Comparison of ENCODE assay signal across 23 mouse cellular contexts in the genomic region with DNA sequence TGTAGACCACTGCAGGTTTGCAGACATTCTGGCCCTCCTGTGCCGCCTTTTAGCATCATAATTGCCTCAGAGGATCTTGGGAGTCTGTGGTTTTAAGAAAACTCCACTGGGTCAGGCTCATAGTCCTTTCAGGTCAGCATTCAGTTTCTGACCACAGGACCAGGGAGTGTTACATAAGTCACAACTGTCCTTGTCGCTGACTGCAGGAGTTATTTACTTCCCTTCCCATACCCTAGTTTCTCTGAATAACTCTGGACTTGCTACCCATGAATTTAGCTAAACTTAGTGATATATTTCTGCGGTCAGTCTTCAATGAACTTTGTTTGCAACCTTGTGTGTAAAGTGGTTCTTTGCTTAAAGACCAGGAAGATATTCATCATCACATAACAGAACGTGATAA.
A peak's percentile ranks its signal among the peaks of the same experiment; 100 is the strongest.
DNase-seq lines count a peak whose midpoint lies in the region; ATAC-seq and TF ChIP-seq lines count a peak whose summit lies in the region.
"Had no signal": no experiment of that assay in that cellular context is flagged by ENCODE, and none has a peak within 500 bp of the region (broad histone marks: within the 10 kb centered on the region; RNA-seq: fewer than 3 reads in every experiment).

No protein-coding gene starts in this region.

- no peaks in the 10 kb centered on the region for H3K9me3 ChIP-seq in forebrain, embryonic 13.5 days (replicated peaks)
- H3K9me3 ChIP-seq in forebrain, embryonic 11.5 days (ENCODE audit: control insufficient read depth, low read length), result no peaks in the 10 kb centered on the region
- no peaks in the 10 kb centered on the region for H3K9me3 ChIP-seq in kidney, embryonic 14.5 days (ENCODE audit: control insufficient read depth, low read length)
- H3K9me3 ChIP-seq: embryonic facial prominence, embryonic 10.5 days; heart, embryonic 12.5 days; liver, embryonic 15.5 days; lung, embryonic 15.5 days; midbrain, embryonic 10.5 days had no signal

- H3K36me3 ChIP-seq in forebrain, embryonic 13.5 days (ENCODE audit: poor library complexity, severe bottlenecking), result 0 out of 2 replicates have a peak, but pooled peaks cover 6% of the 10 kb centered on the region
- H3K36me3 ChIP-seq in forebrain, embryonic 11.5 days (ENCODE audit: control insufficient read depth, insufficient read depth, low read length), result no peaks in the 10 kb centered on the region
- H3K36me3 ChIP-seq in kidney, embryonic 14.5 days (ENCODE audit: control insufficient read depth, insufficient read depth, low read length), result no peaks in the 10 kb centered on the region
- H3K36me3 ChIP-seq in liver, adult 2 months (ENCODE audit: control insufficient read depth, insufficient read depth, low read length), result no peaks in the 10 kb centered on the region; the same call in 1 of the 2 replicates
- H3K36me3 ChIP-seq: embryonic facial prominence, embryonic 10.5 days; heart, embryonic 12.5 days; liver, embryonic 15.5 days; lung, embryonic 15.5 days; midbrain, embryonic 10.5 days had no signal

- no peak overlapping the region for H3K9ac ChIP-seq in forebrain, embryonic 13.5 days
- H3K9ac ChIP-seq in forebrain, embryonic 11.5 days (ENCODE audit: low read length), result no peak overlapping the region
- H3K9ac ChIP-seq in kidney, embryonic 14.5 days (ENCODE audit: low read depth, low read length), result no peak overlapping the region
- no peak overlapping the region for H3K9ac ChIP-seq in liver, adult 2 months (ENCODE audit: low read depth, low read length)
- H3K9ac ChIP-seq: forebrain, postnatal 0 days; heart, embryonic 12.5 days; liver, embryonic 15.5 days; lung, embryonic 15.5 days had no signal

- ATAC-seq in forebrain, embryonic 13.5 days, result no peak
- no peak for ATAC-seq in forebrain, embryonic 11.5 days (replicated peaks; ENCODE audit: low FRiP score)
- ATAC-seq in kidney, embryonic 14.5 days (ENCODE audit: low FRiP score, low TSS enrichment), result no peak
- ATAC-seq: forebrain, postnatal 0 days; hindbrain, postnatal 0 days; intestine, embryonic 16.5 days; midbrain, embryonic 16.5 days had no signal

- no peaks in the 10 kb centered on the region for H3K27me3 ChIP-seq in forebrain, embryonic 13.5 days
- H3K27me3 ChIP-seq in forebrain, embryonic 11.5 days (ENCODE audit: control insufficient read depth, insufficient read depth, low read length), result no peaks in the 10 kb centered on the region
- H3K27me3 ChIP-seq in kidney, embryonic 14.5 days (ENCODE audit: control insufficient read depth, insufficient read depth, low read length), result no peaks in the 10 kb centered on the region
- no peaks in the 10 kb centered on the region for H3K27me3 ChIP-seq in liver, adult 2 months (ENCODE audit: control insufficient read depth, insufficient read depth, low read length)
- H3K27me3 ChIP-seq: heart, embryonic 12.5 days; liver, embryonic 15.5 days; lung, embryonic 15.5 days had no signal

- peaks cover 7% of the 10 kb centered on the region; the same call in 1 of the 2 replicates for H3K79me2 ChIP-seq in liver, adult 2 months (ENCODE audit: control insufficient read depth, insufficient read depth, low read length)

- peak overlapping the region; percentile 6; the same call in 1 of the 2 replicates for H3K27ac ChIP-seq in forebrain, embryonic 13.5 days
- H3K27ac ChIP-seq in forebrain, embryonic 11.5 days (ENCODE audit: low read depth, low read length), result no peak overlapping the region
- no peak overlapping the region for H3K27ac ChIP-seq in kidney, embryonic 14.5 days (ENCODE audit: low read depth, low read length)
- H3K27ac ChIP-seq in liver, adult 2 months (replicated peaks; ENCODE audit: insufficient read depth, low read depth, low read length), result peak overlapping the region; percentile 4
- H3K27ac ChIP-seq: embryonic facial prominence, embryonic 10.5 days; hindbrain, postnatal 0 days; liver, embryonic 15.5 days; lung, embryonic 15.5 days; midbrain, embryonic 10.5 days had no signal

- 98% methylated on average over 4 of the region's 4 CpGs for WGBS in forebrain, embryonic 13.5 days
- 94% methylated on average over 4 of the region's 4 CpGs for WGBS in forebrain, embryonic 11.5 days
- WGBS in kidney, embryonic 14.5 days, result 73% methylated on average over 4 of the region's 4 CpGs
- 64% methylated on average over 4 of the region's 4 CpGs for WGBS in liver, adult 2 months

- H3K4me1 ChIP-seq in forebrain, embryonic 13.5 days, result peaks cover 46% of the 10 kb centered on the region
- peaks cover 23% of the 10 kb centered on the region; the same call in 1 of the 2 replicates for H3K4me1 ChIP-seq in forebrain, embryonic 11.5 days (replicated peaks; ENCODE audit: control insufficient read depth, insufficient read depth, low read length)
- peaks cover 40% of the 10 kb centered on the region for H3K4me1 ChIP-seq in kidney, embryonic 14.5 days (ENCODE audit: control insufficient read depth, insufficient read depth, low read length)
- H3K4me1 ChIP-seq in liver, adult 2 months (ENCODE audit: control insufficient read depth, insufficient read depth, low read length), result peaks cover 37% of the 10 kb centered on the region
- H3K4me1 ChIP-seq: liver, embryonic 15.5 days had no signal

- no peak overlapping the region for H3K4me2 ChIP-seq in forebrain, embryonic 13.5 days
- no peak overlapping the region for H3K4me2 ChIP-seq in forebrain, embryonic 11.5 days (ENCODE audit: low read depth, low read length, severe bottlenecking)
- no peak overlapping the region for H3K4me2 ChIP-seq in kidney, embryonic 14.5 days (replicated peaks; ENCODE audit: low read depth, low read length)
- H3K4me2 ChIP-seq: heart, embryonic 12.5 days; liver, embryonic 15.5 days; lung, embryonic 15.5 days had no signal

- TF ChIP-seq POLR2A in liver, adult 2 months (IDR thresholded peaks at IDR 0.05; ENCODE audit: extremely low read depth, insufficient read depth, low read length), result no peak

- TF ChIP-seq CTCF in liver, adult 2 months (IDR thresholded peaks at IDR 0.05; ENCODE audit: low read depth, low read length), result no peak

- DNase-seq in forebrain, embryonic 11.5 days (ENCODE audit: low spot score), result no peak
- peak; percentile 54 for DNase-seq in kidney, adult 9 months
- DNase-seq in liver, adult 2 months (ENCODE audit: extremely low read depth, low read depth, low spot score), result peak; percentile 52
- no peak for DNase-seq in liver
- DNase-seq in skeletal muscle tissue, adult 2 months (ENCODE audit: low read depth, low spot score), result peak; percentile 45
- DNase-seq in thymus, postnatal 4 days, result no peak
- DNase-seq: adrenal gland, adult 8-10 months; cerebellum, adult 9-11 months; forebrain, postnatal 0 days; heart, postnatal 10 days; lung, postnatal 36 days; thymus, postnatal 25 days had no signal

- no peak overlapping the region for H3K4me3 ChIP-seq in forebrain, embryonic 13.5 days
- H3K4me3 ChIP-seq in forebrain, embryonic 11.5 days (ENCODE audit: low read depth, low read length), result no peak overlapping the region
- H3K4me3 ChIP-seq in kidney, embryonic 14.5 days (ENCODE audit: low read length), result no peak overlapping the region
- H3K4me3 ChIP-seq in liver, adult 2 months (ENCODE audit: insufficient read depth, low read depth, low read length), result no peak overlapping the region
- H3K4me3 ChIP-seq: embryonic facial prominence, embryonic 10.5 days; heart, embryonic 12.5 days; liver, embryonic 15.5 days; lung, embryonic 15.5 days; midbrain, embryonic 10.5 days; myocyte had no signal

Comparison
In these comparisons a context has a peak if more than half of its experiments do, and no peak if none do; other contexts are left out.
1. H3K27ac ChIP-seq: peak in forebrain, embryonic 13.5 days (single experiment) and liver, adult 2 months (single experiment); none in forebrain, embryonic 11.5 days (single experiment) and kidney, embryonic 14.5 days (single experiment).
2. DNase-seq: peak in kidney, adult 9 months (single experiment), liver, adult 2 months (single experiment) and skeletal muscle tissue, adult 2 months (single experiment); none in forebrain, embryonic 11.5 days (single experiment), liver (single experiment) and thymus, postnatal 4 days (single experiment).